Mouse (Mus musculus) cerebellum, postnatal 25 days (tissue): ENCODE measurements around the gene Atp2a1.
"Not testable (repeated sequence)": the region's sequence is repeated elsewhere in the genome, so short reads cannot be mapped to it uniquely, and the experiment has no call there.

Source experiments
- DNase-seq, 2 experiments: peaks; one replicate each; pipeline ENCODE4 v3.0.0; 2021; ENCODE audit warnings: mixed read lengths in 2 of 2

Atp2a1 gene

GRCm38 (mm10) chr7:126448481-126448880 is 14.4 kb downstream of the Atp2a1 start:
- DNase-seq, result no peak

GRCm38 (mm10) chr7:126446217-126446616 is 16.7 kb downstream of the Atp2a1 start:
- DNase-seq, result no peak

DNA sequence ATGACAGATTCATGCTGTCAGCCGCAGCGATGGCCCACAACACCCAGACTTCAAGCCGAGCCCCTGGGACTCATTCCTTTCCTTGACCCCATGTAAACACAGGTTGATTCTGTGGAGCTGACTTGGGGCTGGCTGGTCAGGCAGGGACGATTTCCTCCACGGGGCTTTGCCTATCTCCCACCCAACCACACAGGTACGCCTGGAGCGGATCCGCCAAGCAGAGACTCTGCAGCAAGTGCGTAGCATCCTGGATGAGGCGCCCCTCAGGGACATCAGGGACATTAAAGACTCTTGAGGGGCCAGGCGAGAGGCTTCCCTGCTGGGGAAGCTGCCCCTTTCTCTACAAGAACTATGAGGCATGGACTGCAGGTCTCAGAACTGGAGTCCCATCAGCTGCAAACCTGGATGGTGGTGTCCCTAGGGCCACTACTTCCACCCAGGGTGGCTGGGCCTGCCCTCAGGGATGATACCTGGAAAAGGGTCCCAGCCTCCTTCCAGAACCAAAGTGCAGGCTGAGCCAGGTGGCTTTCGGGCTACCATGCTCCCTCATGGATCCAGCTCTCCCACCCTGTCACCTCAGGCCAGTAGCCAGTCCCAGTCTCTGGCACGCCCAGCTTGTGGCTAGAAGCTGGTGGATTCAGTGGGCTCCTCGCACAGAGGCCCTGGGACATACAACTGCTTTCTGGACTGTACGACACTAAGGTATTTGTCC is 17.6 kb downstream of the Atp2a1 start:
- no peak for DNase-seq

DNA sequence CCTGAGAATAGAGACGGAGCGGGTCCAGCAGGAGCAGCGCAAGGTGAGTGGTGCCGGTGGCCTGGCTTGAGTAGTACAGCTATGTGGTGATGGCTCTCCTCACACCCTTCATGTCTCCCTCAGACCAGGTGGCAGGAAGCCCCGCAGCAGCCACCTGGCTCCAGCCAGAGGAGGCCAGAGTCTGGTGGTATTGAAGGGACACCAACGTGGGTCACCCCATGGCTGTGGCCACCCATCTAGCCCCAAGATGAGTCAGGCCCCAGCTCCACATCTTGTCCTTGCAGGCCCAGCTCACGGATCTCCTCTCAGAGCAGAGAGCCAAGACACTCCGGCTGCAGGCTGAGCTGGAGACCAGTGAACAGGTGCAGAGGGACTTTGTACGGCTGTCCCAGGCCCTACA is 18.4 kb downstream of the Atp2a1 start:
- DNase-seq, result no peak

DNA sequence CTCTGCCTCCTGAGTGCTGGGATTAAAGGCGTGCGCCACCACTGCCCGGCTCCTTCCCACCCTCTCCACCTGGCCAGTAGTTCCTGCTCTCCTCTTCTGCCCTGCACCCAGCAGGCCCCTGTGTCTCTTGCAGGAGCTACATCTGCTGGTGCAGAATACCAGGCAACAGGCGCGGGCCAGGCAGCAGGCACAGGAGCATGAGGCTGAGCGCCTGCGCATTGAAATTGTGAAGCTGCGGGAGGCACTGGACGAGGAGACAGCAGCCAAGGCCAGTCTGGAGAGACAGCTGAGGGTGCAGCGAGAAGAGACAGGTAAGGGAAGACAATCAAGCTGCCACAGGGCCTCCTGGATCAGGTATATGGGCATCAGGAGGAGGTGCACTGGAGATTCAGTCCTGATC is 18.9 kb downstream of the Atp2a1 start:
- no peak for DNase-seq

DNA sequence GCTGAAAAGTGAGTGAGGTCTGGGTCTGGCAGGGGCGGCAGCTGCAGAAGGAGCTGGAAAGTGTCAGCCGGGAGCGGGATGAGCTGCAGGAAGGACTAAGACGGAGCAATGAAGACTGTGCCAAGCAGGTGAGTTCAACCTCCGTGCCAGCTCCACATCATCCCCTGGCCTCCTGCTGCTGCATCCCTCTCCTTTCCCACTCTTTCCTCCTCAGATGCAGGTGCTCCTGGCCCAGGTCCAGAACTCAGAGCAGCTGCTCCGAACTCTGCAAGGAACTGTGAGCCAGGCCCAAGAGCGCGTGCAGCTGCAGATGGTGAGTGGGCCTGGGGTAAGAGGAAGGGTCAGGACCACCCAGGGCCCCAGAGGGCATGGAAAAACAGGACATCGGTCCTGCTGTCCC is 22.8 kb downstream of the Atp2a1 start:
- DNase-seq, result no peak

DNA sequence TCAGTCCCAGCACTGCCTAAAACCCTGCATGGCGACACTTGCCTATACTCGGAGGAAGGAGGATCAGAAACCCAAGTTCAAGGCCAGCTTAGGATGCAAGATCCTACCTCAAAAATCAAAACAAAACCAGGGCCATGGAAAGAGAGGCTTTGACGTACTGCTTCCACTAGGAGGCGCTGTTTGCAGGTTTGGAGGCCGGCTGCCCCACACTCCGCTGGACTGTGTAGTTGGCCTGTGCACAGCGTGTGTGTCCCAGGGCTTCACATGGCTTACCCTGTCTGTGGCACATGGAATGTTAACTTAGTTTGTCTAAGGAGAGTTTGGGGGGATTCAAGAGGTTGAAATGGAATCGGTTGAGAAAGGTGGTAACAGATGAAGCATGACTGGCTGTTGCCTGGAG is 26.1 kb downstream of the Atp2a1 start:
- DNase-seq, result peak; percentile 57 to 75

GRCm38 (mm10) chr7:126435801-126436200 is 27.1 kb downstream of the Atp2a1 start:
- DNase-seq, result no peak

DNA sequence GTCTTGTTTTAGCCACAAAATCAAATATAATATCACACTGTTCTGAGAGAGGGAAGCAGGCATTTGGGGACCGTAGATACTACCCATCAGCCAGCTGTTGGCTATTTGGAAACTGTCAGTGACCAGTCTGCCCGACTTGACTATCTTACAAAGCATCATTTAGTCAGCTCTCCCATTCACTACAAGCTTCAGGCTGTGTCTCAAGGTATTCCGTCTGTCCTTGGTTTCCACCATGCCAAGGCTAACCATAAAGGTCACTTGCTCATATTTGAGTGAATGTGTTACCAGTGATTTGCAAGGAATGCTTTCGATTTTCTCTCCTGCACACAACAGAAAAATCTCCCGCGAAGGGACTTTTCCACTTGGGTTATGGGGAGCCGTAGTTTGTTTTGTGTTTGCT is 28.2 kb downstream of the Atp2a1 start:
- no peak for DNase-seq

- no peak for DNase-seq
Observed at GRCm38 (mm10) chr7:126430167-126430566, 32.7 kb downstream of the Atp2a1 start.

DNA sequence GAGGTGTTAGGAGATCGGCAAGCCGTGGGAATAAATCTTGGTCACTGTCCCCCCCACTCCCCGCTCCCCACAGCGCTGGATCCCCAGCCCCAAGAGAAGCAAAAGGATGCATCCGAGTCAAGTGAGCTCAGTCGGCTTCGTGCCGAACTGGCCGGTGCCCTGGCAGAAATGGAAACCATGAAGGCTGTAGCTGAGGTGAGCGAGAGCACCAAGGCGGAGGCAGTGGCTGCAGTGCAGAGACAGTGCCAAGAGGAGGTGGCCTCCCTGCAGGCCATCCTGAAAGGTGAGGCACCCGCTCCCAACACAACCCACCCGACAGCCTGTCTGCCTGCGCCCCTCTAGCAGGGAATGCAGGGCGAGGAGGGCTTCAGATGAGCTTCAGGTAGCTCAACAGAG is 33.4 kb downstream of the Atp2a1 start:
- DNase-seq, result no peak

GRCm38 (mm10) chr7:126428631-126429502 is 34.0 kb downstream of the Atp2a1 start, which contains the start of gene Rabep2:
Rabep2 (plus strand) TSS chr7:126428759.
- peak; percentile 100 for DNase-seq

GRCm38 (mm10) chr7:126428154-126428553 is 34.8 kb downstream of the Atp2a1 start:
- DNase-seq, result no peak

- DNase-seq, result no peak
Observed at GRCm38 (mm10) chr7:126427323-126427860, 35.5 kb downstream of the Atp2a1 start.

- no peak for DNase-seq
Observed at GRCm38 (mm10) chr7:126424161-126424560, 38.7 kb downstream of the Atp2a1 start.

GRCm38 (mm10) chr7:126421756-126422155 is 41.2 kb downstream of the Atp2a1 start:
- no peak for DNase-seq

DNA sequence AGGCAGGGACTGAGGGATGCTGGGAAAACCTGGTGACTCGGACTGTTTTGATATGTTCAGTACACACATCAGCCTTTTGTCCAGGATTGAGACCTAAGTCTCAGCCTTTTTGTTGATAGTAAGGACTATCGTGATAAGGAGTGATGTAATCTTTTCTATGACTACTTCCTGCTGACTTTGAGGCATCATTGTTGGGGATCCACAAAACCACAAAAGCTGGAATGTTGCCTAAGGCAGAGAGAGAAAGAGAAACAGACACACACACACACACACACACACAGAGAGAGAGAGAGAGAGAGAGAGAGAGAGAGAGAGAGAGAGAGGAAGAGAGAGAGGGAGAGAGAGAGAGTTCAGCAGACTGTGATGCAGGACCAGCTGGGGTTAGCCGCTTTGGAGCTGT is 44.4 kb downstream of the Atp2a1 start:
- no peak for DNase-seq

DNA sequence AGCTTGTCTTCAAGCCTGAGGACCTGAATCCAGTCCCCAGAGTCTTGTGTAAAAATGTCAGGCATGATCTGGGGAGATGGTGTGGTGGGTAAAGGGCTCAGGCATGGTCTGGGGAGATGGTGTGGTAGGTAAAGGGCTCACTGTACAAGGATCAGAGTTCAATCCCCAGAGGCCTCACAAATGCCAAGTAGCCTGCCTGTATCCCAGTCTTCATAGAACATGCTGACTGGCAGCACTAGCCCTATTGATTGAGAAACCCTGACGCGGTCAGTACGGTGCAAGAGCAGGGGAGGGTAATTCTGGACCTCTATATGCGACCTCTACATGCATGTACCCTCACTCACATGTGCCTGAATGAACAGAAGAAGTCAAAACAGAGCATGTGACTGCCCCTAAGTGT is 45.3 kb downstream of the Atp2a1 start:
- no peak for DNase-seq

DNA sequence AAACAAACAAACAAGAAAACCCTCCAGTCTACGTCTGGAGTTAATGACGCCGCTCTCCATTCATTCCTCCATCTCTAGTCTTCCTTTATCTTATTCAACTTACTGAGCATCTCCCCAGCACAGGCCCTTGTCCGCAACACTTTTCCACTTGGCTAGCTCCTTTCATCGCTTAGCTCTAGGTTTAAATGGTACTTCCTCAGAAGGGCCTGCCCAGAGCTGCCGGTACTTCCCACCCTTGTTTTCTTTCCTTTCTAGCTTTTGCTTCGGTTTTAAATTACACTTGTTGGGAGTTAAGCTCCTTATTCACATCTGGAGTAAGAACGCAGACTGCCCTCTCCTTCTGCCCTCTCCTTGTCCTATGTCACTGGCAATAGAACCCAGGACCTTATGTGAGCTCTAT is 45.9 kb downstream of the Atp2a1 start:
- no peak for DNase-seq

GRCm38 (mm10) chr7:126416615-126417014 is 46.3 kb downstream of the Atp2a1 start:
- DNase-seq, result no peak

GRCm38 (mm10) chr7:126414725-126415124 is 48.2 kb downstream of the Atp2a1 start, which contains the start of gene Cd19:
Cd19 (minus strand) TSS chr7:126414889.
- DNase-seq, result no peak

- no peak for DNase-seq
Observed at GRCm38 (mm10) chr7:126411061-126411460, 51.8 kb downstream of the Atp2a1 start.

DNA sequence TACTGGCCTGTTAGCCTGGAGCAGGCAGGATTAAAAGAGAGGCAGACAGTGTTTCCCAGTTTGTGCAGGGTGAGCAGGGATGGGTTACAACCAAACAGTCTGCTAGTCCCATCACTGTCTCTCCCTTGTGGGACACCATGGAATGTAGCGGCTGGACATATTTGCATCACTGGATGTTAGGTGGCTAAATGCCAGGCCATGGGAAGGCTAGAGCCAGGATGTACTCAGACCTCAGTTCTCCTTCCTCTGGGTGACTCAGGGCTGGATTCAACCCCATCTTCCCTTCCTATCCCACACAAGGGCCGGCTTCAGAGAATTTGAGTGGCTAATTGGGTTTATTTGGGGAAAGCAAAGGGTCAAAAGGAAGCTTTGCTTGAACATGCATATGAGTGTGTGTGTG is 54.2 kb downstream of the Atp2a1 start:
- DNase-seq, result no peak

GRCm38 (mm10) chr7:126402518-126402917 is 60.4 kb downstream of the Atp2a1 start:
- DNase-seq, result not testable (repeated sequence)
